Mouse (Mus musculus) MN1 (cell line): ENCODE measurements around the gene Gpatch1.

ENCODE experiments used
- DNase-seq: peaks from one replicate; pipeline ENCODE4 v3.0.0-alpha.2; 2016; ENCODE audit warnings: low spot score

Gpatch1 gene

DNA sequence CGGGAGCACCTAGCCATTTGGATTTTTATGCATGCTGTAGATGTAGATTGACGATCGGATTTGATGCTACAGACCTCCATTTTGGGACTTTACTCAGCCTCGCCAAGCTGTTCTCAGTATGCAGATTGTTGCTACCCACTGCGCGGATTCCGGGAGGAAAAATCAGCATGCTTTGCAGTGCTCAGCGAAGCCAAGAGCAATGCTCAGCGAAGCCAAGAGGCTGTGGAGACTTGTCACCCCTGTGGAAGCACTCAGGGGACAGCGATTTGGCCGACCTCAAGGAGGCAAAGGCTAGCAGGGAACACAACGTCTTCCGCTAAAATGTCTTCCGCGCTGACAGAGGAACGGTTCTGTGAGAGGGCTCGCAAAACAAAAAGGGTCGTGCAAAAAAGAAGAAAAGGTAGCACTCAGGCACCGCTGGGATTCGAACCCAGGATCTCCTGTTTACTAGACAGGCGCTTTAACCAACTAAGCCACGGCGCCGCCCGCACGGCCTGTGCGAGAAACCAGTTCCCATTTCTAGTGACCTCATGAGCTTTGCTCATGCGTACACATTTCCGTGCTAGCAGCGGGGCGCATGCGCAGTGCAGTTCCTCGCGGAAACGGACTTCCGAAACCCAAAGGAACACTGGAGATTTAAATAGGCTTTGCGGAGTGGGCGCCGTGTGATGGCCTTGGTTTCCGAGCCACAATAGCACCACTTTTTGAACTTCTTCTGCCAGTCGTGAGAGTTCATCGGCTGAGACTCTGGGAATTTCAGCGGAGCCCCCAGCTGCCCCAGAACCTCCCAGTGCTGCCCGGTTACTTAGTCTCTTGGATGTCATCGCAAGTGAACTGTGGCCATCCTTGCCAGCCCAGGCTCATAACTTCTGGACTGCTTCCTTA lies 83.6 kb downstream of the Gpatch1 start:
- peak; percentile 96 for DNase-seq

DNA sequence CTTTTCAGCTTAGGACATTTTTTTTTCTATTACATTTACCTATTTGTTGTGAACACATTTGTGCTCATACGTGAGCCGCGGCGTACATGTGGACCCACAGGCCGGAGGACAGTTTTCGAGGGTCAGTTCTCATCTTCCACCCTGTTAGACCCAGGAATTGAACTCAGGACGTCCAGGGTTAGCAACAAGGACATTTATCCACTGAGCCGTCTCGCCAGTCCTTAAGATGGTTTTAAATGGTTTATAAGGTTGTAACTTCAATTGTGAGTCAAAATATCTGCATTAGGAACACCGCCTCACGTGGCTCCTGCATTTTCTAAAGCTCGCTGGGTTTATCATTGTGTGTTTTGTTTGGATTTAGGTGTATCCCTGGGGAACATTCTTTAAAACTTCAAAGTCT lies 84.4 kb downstream of the Gpatch1 start:
- DNase-seq: peak; percentile 11

DNA sequence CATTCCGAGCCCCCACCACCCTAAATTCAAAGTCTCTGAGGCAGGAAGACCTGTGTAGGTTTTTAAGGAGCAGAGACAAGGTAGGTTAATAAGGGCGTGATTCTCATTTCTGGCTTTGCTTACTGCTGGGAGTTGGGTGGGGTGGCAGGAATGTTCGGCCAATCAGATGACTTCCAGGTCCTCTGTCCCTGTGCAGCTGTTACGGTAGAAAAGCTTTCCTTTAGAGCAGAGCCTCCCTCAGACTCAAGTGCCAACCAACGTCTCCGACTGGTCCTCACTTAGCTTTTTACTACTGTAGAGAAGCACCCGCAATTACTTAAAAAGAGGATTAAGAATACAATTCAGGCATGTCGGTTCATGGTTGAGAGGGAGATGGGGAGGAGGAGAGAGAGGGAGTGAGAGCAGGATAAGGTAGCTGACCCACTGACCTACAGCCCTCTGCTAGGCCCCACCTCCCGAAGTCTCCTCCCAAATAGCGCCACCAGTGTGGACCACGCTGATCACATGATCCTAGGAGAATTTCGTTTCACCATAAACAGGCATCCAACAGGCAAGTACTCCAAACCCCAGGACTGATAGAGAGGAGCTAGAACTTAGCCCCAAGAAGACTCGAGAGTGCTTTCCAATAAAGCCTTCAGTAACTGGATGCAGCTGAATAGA lies 85.3 kb downstream of the Gpatch1 start:
- DNase-seq: no peak

GRCm38 (mm10) chr7:35230333-35230732 lies 87.9 kb downstream of the Gpatch1 start:
- DNase-seq: no peak
